Mouse (Mus musculus): ENCODE measurements around the gene Rps21.

Rps21 gene

DNA sequence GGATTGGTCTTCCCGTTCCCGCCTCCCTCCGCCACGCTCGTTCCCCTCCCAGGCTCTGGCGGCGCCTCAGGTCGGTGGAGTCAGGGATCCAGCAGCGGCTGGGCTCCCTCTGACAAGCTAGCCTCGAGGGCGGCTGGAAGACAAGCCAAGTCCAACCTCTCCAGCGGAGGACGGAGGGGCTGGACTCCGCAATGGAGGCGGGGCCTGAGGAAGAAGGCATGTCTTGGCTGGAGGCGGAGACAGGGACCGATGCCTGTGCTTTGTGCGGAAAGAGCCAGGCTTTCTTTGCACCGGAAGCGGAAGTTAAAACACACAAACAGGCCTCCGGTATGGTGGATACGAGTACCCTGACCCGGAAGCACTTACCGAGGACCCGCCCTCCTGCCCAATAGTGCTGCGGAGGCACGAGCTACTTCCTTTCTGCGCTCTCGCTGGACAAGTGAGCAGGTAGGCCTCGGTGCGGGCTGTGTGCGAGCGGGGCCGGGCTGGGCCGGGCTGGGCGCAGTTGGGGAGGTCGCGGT, at the start of gene Rps21:
Gene Rps21, plus strand, starts transcription at position 377 of the 521 bp plus-strand sequence.
- DNase-seq = peak; percentile 98 to 99

- DNase-seq = peak; percentile 77 to 85
Measured at GRCm38 (mm10) chr2:180207840-180208239, 49.3 kb upstream of the Rps21 start.

GRCm38 (mm10) chr2:180208976-180209375, 48.2 kb upstream of the Rps21 start:
- DNase-seq = no peak

DNA sequence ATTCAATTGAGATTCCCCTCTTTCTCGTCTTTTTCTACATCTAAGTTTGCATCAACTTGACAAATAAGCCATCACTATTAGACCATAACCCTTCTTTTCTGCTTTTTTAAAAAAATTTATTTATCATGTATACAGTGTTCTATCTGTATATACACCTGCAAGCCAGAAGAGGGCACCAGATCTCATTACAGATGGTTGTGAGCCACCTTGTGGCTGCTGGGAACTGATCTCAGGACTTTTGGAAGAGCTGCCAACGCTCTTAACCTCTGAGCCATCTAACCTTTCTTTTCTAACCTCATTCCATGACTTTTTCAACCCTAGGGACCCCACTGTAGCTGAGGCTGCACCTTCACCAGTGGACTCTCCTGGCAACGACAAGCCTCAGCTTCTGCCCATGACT, 44.9 kb upstream of the Rps21 start:
- DNase-seq = no peak

- DNase-seq = peak; percentile 66 to 78
Measured at GRCm38 (mm10) chr2:180214352-180214978, 42.7 kb upstream of the Rps21 start.

DNA sequence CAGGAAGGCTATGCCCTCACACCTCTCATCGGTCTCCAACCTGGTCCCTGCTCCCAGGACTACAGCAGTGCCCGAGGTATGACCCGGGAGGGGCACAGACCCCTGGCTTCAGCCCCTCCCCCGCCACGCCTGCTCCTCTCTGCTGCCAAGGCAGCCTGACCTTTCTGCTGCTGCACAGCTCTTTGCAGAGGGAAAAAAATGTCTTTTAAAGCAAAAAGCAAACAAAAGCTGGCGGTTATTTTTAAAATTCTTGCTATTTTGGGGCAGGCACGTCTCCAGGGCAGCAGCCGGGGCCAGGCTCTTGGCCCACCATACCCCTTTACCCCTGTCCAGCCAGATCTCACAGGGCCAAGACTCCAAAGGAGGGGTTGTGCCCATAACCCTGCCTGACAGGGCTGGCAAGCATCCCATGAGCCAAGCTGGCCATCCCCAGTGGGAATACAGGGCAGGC, 42.1 kb upstream of the Rps21 start:
- peak; percentile 62 to 83 for DNase-seq

GRCm38 (mm10) chr2:180215951-180216350, 41.2 kb upstream of the Rps21 start:
- peak; percentile 79 to 84 for DNase-seq

GRCm38 (mm10) chr2:180216921-180217320, 40.3 kb upstream of the Rps21 start:
- peak in 1 of 2 experiments; percentile 41 for DNase-seq

DNA sequence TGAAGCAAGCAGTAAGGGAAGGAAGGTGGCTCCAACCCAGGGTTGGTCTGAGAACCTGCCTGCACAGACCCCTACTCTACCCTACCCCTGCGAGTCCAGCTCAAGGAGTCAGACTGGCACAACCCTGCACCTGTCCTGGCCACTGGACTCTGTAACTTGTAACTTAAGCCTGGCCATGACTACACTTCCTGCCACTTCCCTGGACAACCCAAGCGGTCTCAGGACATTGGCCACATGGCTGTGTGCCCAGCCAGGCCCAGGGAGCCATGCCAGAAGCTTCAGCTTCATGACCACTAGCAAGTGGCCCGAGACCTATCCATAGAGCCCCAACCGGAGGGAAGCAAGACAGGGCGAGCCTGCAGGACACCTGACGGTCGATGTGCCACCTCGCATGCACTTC, 39.6 kb upstream of the Rps21 start:
- peak; percentile 97 to 98 for DNase-seq

- DNase-seq = peak in 1 of 2 experiments; percentile 25
Measured at GRCm38 (mm10) chr2:180218241-180218640, 38.9 kb upstream of the Rps21 start.

DNA sequence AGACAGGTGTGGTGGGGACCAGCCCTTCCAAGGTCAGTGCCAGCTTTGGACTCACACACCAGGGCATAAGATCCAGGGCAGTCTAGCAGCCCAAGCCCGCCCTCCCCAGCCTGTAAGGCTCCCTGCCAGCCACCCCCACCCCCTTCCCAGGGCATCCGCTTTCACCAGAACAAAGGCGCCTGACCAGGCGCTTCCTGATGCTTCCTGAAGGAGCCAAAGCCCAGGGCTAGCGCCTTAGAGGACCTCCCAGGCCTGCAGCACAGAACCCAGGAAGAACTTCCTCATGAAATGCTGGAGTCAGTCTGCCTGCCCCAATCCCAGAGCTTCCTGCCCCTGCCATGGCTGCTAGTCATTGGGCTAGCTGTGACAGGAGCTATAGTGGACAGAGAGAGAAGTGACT, 38.5 kb upstream of the Rps21 start:
- DNase-seq = peak; percentile 86 to 87

GRCm38 (mm10) chr2:180219145-180219943, 37.8 kb upstream of the Rps21 start:
- peak in 1 of 2 experiments; percentile 49 for DNase-seq

DNA sequence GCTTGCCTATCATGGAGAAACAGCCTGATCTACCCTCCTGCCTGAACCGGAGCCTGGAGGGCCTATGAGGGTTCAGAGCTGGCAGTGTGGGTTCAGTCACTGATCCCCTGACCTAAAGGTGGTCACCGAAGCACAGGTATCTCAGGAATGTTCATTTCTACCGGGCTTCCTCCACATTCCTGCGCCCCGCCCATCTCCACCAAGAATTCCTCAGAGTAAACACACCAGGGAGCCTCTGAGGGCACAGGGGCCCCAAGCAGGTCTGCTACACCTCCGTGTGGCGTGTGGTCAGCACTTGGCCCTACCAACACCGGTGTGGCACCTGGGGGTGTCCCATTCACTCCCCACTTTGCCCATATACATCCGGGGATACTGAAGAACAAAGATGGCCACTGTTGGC, 37.0 kb upstream of the Rps21 start:
- DNase-seq = peak; percentile 48 to 61

GRCm38 (mm10) chr2:180221051-180221450, 36.1 kb upstream of the Rps21 start:
- peak; percentile 58 to 74 for DNase-seq

GRCm38 (mm10) chr2:180222250-180222649, 34.9 kb upstream of the Rps21 start:
- DNase-seq = peak; percentile 50 to 75

GRCm38 (mm10) chr2:180224647-180225043, 32.5 kb upstream of the Rps21 start:
- DNase-seq = no peak

DNA sequence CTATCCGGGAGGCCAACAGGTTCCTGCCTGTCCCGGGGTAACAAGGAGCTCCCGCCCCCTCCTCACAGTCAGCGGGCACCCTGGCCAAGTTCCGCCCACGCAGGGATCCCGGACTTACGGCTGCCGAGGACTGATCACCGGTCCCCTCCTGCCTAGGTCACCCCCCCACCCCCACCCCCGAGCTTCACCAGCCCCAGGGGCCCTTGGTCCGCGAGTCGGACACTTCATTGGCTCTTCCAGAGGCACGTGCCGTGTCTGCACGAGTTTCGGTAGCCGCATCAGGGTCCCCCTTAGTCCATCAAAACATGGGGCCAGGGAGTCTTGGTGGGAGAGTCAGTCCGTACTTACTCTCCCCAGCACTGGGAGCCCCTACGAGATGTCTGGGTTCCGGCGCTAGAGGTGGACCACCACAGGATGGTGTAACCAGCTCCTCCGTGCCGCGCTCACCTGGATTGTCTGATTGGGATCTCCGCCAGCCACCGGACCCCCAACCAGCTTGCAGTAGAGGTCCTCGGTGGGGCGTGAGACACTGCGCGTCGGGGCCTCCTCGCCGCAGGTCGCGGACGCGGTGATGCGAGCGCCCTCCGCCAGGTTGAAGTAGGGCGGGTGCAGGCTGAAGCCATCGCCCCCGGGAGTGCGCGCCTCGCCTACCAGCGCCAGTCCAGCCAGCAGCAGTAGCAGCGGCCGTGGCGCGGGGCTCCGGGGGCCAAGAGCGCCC, 32.0 kb upstream of the Rps21 start:
- DNase-seq = peak; percentile 67 to 76

DNA sequence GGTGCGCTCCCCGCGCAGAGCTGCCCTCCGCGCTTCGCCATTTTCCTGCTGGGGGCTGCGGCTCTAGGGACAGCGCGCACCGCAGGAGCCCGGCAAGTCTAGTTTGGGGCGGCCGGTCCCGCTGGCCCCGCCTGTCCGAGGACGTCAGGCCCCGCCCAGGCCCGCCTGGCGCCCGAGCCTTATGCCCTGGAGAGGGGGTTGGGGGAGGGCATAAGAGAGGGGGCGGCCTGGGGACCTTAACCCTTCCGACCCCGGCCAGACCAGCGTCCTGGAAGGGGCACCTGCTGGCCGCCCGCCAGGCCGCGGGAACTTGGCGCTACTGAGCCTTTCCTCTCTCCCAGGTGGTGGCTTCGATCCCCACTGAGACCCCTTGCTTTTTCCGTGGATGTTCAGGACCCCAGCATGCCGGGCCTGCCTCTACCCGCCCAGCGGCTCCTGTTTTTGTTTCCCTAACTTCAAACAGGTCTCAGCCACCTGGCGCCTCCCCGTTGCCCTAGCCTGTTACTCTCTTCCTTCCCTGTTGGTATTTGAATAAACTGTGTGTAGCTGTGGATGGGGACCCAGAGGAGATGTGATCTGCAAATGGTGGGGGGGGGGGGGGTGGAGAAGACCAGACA, 31.3 kb upstream of the Rps21 start, which contains the start of gene Lama5:
Gene Lama5, minus strand, starts transcription at position 98 of the 617 bp plus-strand sequence.
- peak; percentile 83 to 92 for DNase-seq

DNA sequence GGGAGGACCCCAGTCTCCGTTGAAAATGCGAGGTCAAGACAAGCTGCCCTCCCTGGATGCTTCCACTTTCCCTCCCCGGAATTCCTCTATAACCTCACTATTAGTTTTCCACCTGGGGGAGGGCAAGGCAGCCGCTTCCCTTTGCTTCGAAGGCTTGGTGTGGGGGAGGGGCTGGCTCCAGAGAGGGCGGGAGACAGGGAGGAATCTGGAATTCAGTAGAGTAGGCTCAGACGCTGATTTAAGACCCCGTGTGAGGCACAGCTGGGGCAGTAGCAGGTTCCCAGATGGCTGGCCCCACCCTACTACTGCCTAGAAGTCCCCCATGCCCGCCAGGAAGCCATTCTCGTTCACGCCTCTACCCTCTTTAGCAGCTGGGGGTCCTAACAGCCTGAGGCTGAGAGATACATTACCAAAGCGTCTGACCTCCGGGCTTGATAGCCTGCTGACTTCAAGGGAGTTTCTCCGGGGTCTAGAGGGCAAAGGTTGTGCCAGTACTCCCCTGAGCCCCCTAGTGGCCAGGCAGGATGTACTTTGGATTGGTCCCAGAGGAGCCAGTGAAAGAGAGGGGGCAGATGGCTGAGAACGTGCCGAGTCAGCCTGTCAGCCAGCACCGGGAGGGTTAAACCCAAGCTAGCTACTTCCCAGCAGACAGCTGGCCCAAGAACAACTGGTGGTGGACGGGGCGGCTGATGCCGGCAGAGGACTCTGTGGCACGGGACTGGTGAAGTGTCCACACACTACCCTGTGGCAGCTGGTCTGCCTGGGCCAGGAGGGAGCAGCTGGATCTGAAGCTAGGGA, 29.7 kb upstream of the Rps21 start:
- DNase-seq = peak; percentile 86 to 88

- DNase-seq = no peak
Measured at GRCm38 (mm10) chr2:180228060-180228458, 29.1 kb upstream of the Rps21 start.

GRCm38 (mm10) chr2:180228592-180228991, 28.6 kb upstream of the Rps21 start:
- DNase-seq = peak; percentile 78 to 86

- DNase-seq = peak in 1 of 2 experiments; percentile 1
Measured at GRCm38 (mm10) chr2:180229129-180229528, 28.0 kb upstream of the Rps21 start.
